Mouse (Mus musculus): Measurements from ENCODE around the gene Pgap3. TPM values are rescaled to one million over a fixed set of nuclear protein-coding genes. Genes with fewer than 3 reads are reported as not detected.

Pgap3 gene
- total RNA-seq, 2 experiments from 2014 or later, result 10.2 to 11.9 TPM

- intact Hi-C loops (cut with DNase I), result no loop called here
- Histone ChIP-seq H3K27ac (no peak overlapping the region), H3K4me3 (no peak overlapping the region)
- no peak for TF ChIP-seq CTCF (IDR thresholded peaks at IDR 0.05)
- no peak for DNase-seq (ENCODE audit: extremely low spot score in 1 of 2, low spot score in 2 of 2)
Measured at GRCm38 (mm10) chr11:98408872-98409271, 8.6 kb upstream of the Pgap3 start.

GRCm38 (mm10) chr11:98406621-98407020 lies 6.3 kb upstream of the Pgap3 start:
- Histone ChIP-seq H3K4me3 (no peak overlapping the region), H3K27ac (no peak overlapping the region)
- intact Hi-C loops (cut with DNase I), result no loop called here
- DNase-seq (ENCODE audit: extremely low spot score in 1 of 2, low spot score in 2 of 2), result no peak
- TF ChIP-seq CTCF (IDR thresholded peaks at IDR 0.05), result no peak

- no peak for TF ChIP-seq CTCF (IDR thresholded peaks at IDR 0.05)
- peak overlapping the region; percentile 93 for H3K27ac ChIP-seq
- intact Hi-C loops (cut with DNase I), result no loop called here
- no peak for DNase-seq (ENCODE audit: extremely low spot score in 1 of 2, low spot score in 2 of 2)
- peak overlapping the region; percentile 71 for H3K4me3 ChIP-seq
Measured at GRCm38 (mm10) chr11:98400816-98401215, 526 bp upstream of the Pgap3 start.

GRCm38 (mm10) chr11:98397946-98398345 lies 2.3 kb downstream of the Pgap3 start:
- no peak for DNase-seq (ENCODE audit: extremely low spot score in 1 of 2, low spot score in 2 of 2)
- no peak overlapping the region for H3K4me3 ChIP-seq
- intact Hi-C loops (cut with DNase I), result no loop called here
- no peak for TF ChIP-seq CTCF (IDR thresholded peaks at IDR 0.05)
- no peak overlapping the region for H3K27ac ChIP-seq

GRCm38 (mm10) chr11:98395041-98395440 lies 5.2 kb downstream of the Pgap3 start:
- Histone ChIP-seq H3K4me3 (no peak overlapping the region), H3K27ac (no peak overlapping the region)
- no peak for TF ChIP-seq CTCF (IDR thresholded peaks at IDR 0.05)
- intact Hi-C loops (cut with DNase I), result no loop called here
- no peak for DNase-seq (ENCODE audit: extremely low spot score in 1 of 2, low spot score in 2 of 2)

GRCm38 (mm10) chr11:98394301-98394700 lies 6.0 kb downstream of the Pgap3 start:
- H3K27ac ChIP-seq, result no peak overlapping the region
- no peak overlapping the region for H3K4me3 ChIP-seq
- no peak for TF ChIP-seq CTCF (IDR thresholded peaks at IDR 0.05)
- DNase-seq (ENCODE audit: extremely low spot score in 1 of 2, low spot score in 2 of 2), result no peak
- intact Hi-C loops (cut with DNase I), result no loop called here

- Histone ChIP-seq H3K4me3 (no peak overlapping the region), H3K27ac (no peak overlapping the region)
- intact Hi-C loops (cut with DNase I), result no loop called here
- DNase-seq (ENCODE audit: extremely low spot score in 1 of 2, low spot score in 2 of 2), result no peak
- TF ChIP-seq CTCF (IDR thresholded peaks at IDR 0.05), result no peak
Measured at GRCm38 (mm10) chr11:98393317-98393716, 7.0 kb downstream of the Pgap3 start.

- no peak for DNase-seq (ENCODE audit: extremely low spot score in 1 of 2, low spot score in 2 of 2)
- H3K27ac ChIP-seq, result no peak overlapping the region
- intact Hi-C loops (cut with DNase I), result no loop called here
- TF ChIP-seq CTCF (IDR thresholded peaks at IDR 0.05), result no peak
- H3K4me3 ChIP-seq, result no peak overlapping the region
Measured at GRCm38 (mm10) chr11:98392645-98393044, 7.6 kb downstream of the Pgap3 start.

- Histone ChIP-seq H3K4me3 (no peak overlapping the region), H3K27ac (no peak overlapping the region)
- no peak for DNase-seq (ENCODE audit: extremely low spot score in 1 of 2, low spot score in 2 of 2)
- intact Hi-C loops (cut with DNase I), result no loop called here
- no peak for TF ChIP-seq CTCF (IDR thresholded peaks at IDR 0.05)
Measured at GRCm38 (mm10) chr11:98392034-98392433, 8.3 kb downstream of the Pgap3 start.

GRCm38 (mm10) chr11:98390141-98390540 lies 10.1 kb downstream of the Pgap3 start:
- H3K4me3 ChIP-seq, result no peak overlapping the region
- TF ChIP-seq CTCF (IDR thresholded peaks at IDR 0.05), result no peak
- no peak for DNase-seq (ENCODE audit: extremely low spot score in 1 of 2, low spot score in 2 of 2)
- no peak overlapping the region for H3K27ac ChIP-seq
- intact Hi-C loops (cut with DNase I), result no loop called here

- intact Hi-C loops (cut with DNase I), result loop anchor here (1.0 to 2.0 kb wide), 2 partner anchors 47 to 124 kb away; no protein-coding TSS in a partner anchor
- peak; percentile 75 for TF ChIP-seq CTCF (IDR thresholded peaks at IDR 0.05)
- peak; percentile 61 to 64 for DNase-seq (ENCODE audit: extremely low spot score in 1 of 2, low spot score in 2 of 2)
Measured at GRCm38 (mm10) chr11:98389221-98389780, 11.0 kb downstream of the Pgap3 start.

GRCm38 (mm10) chr11:98388282-98388681 lies 12.0 kb downstream of the Pgap3 start:
- no peak for DNase-seq (ENCODE audit: extremely low spot score in 1 of 2, low spot score in 2 of 2)
- Histone ChIP-seq H3K27ac (no peak overlapping the region), H3K4me3 (no peak overlapping the region)
- intact Hi-C loops (cut with DNase I), result loop anchor here (2.0 kb wide), 1 partner anchor 123 kb away; no protein-coding TSS in a partner anchor
- no peak for TF ChIP-seq CTCF (IDR thresholded peaks at IDR 0.05)

More at GRCm38 (mm10) chr11:98389221-98389780, 11.0 kb downstream of the Pgap3 start:
- Histone ChIP-seq H3K27ac (no peak overlapping the region), H3K4me3 (no peak overlapping the region)

GRCm38 (mm10) chr11:98387056-98387577 lies 13.2 kb downstream of the Pgap3 start:
- TF ChIP-seq CTCF (IDR thresholded peaks at IDR 0.05), result no peak
- no peak overlapping the region for H3K4me3 ChIP-seq
- intact Hi-C loops (cut with DNase I), result no loop called here
- H3K27ac ChIP-seq, result no peak overlapping the region
- DNase-seq (ENCODE audit: extremely low spot score in 1 of 2, low spot score in 2 of 2), result no peak
